Mouse (Mus musculus) hindbrain, embryonic 11.5 days (tissue): ENCODE measurements at regions not wholly inside any gene's neighbourhood (a gene's known extent, or its start where the extent isn't known, plus 50 kb on each side); places are given as distances from the start of the nearest gene placed in this dataset.
"Not testable (repeated sequence)": the region's sequence is repeated elsewhere in the genome, so short reads cannot be mapped to it uniquely, and the experiment has no call there.

Source experiments
- ATAC-seq: fragments of 200-750 bp; cut with Nextera tagmentation; 2 replicates; pipeline ENCODE4 v1.8.0; 2017; ENCODE audit warnings: mild to moderate bottlenecking, moderate TSS enrichment, moderate library complexity; ENCODE audit not compliant: low FRiP score
- DNase-seq: peaks from one replicate; pipeline ENCODE4 v3.0.0-alpha.2; 2015; ENCODE audit warnings: low spot score
- H3K27ac ChIP-seq: fragments of 300-500 bp; sonication (generic); 2 replicates; pipeline ENCODE4 v1.5.1; 2014; ENCODE audit warnings: mild to moderate bottlenecking, low read depth, low read length
- H3K27me3 ChIP-seq: fragments of 300-500 bp; sonication (generic); 2 replicates; pipeline ENCODE4 v1.6.1; 2014; ENCODE audit warnings: mild to moderate bottlenecking, low read length, moderate library complexity, mixed read lengths; ENCODE audit not compliant: control insufficient read depth, insufficient read depth
- H3K36me3 ChIP-seq: fragments of 300-500 bp; sonication (generic); 2 replicates; pipeline ENCODE4 v1.6.1; 2014; ENCODE audit warnings: mild to moderate bottlenecking, low read length, moderate library complexity, mixed read lengths; ENCODE audit not compliant: control insufficient read depth, insufficient read depth
- H3K4me1 ChIP-seq: fragments of 300-500 bp; sonication (generic); replicated peaks from 2 replicates; pipeline ENCODE4 v1.6.1; 2014; ENCODE audit warnings: low read length, mixed read lengths; ENCODE audit not compliant: control insufficient read depth, insufficient read depth
- H3K4me2 ChIP-seq: fragments of 300-500 bp; sonication (generic); replicated peaks from 2 replicates; pipeline ENCODE4 v1.6.1; 2014; ENCODE audit warnings: mild to moderate bottlenecking, low read depth, low read length
- H3K4me3 ChIP-seq: fragments of 300-500 bp; sonication (generic); 2 replicates; pipeline ENCODE4 v1.5.1; 2014; ENCODE audit warnings: low read depth, low read length
- H3K9ac ChIP-seq: fragments of 300-500 bp; sonication (generic); 2 replicates; pipeline ENCODE4 v1.6.1; 2014; ENCODE audit warnings: low read depth, low read length
- H3K9me3 ChIP-seq: fragments of 300-500 bp; sonication (generic); 2 replicates; pipeline ENCODE4 v1.6.1; 2016; ENCODE audit warnings: low read length; ENCODE audit not compliant: control insufficient read depth
- WGBS: fragments of 180-500 bp; shearing (Covaris S2); extraction: QIAGEN DNeasy Blood & Tissue Kit; methylation state at CpG from one replicate; pipeline ENCODE4 v1.1.7; 2014; 5-methylcytosine and 5-hydroxymethylcytosine counted together

- no peaks in the 10 kb centered on the region for H3K9me3 ChIP-seq
- peak; percentile 4 for DNase-seq
- no peak for ATAC-seq
- H3K4me3 ChIP-seq = no peak overlapping the region
- no peaks in the 10 kb centered on the region; the same call in 1 of the 2 replicates for H3K27me3 ChIP-seq
- H3K9ac ChIP-seq = no peak overlapping the region
- no peak overlapping the region for H3K27ac ChIP-seq
- no peaks in the 10 kb centered on the region for H3K36me3 ChIP-seq
- H3K4me1 ChIP-seq = no peaks in the 10 kb centered on the region
- H3K4me2 ChIP-seq = no peak overlapping the region
- 86% methylated on average over 2 of the region's 2 CpGs for WGBS
Measured at GRCm38 (mm10) chrX:103250961-103251360, 64.5 kb upstream of the Nap1l2 start.

DNA sequence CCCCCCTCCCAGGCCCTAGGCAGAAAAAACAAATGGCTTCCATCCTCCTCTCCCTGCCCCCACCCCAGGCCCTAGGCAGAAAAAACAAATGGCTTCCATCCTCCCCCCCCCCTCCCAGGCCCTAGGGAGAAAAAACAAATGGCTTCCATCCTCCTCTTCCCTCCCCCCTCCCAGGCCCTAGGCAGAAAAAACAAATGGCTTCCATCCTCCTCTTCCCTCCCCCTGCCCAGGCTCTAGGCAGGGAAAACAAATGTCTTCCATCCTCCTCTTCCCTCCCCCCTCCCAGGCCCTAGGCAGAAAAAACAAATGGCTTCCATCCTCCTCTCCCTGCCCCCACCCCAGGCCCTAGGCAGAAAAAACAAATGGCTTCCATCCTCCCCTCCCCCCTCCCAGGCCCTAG, 65.0 kb upstream of the Nap1l2 start:
- not testable (repeated sequence) for H3K27me3 ChIP-seq, H3K4me2 ChIP-seq, H3K9ac ChIP-seq, H3K27ac ChIP-seq, H3K4me3 ChIP-seq, H3K9me3 ChIP-seq, ATAC-seq, H3K4me1 ChIP-seq, H3K36me3 ChIP-seq
- peak; percentile 3 for DNase-seq

- not testable (repeated sequence) for H3K27me3 ChIP-seq, H3K9me3 ChIP-seq, H3K4me3 ChIP-seq, ATAC-seq, H3K4me1 ChIP-seq, H3K4me2 ChIP-seq, H3K36me3 ChIP-seq, H3K9ac ChIP-seq
- peak; percentile 27 for DNase-seq
- WGBS = 47% methylated on average over 1 of the region's 1 CpGs
- peak overlapping the region; percentile 62 for H3K27ac ChIP-seq
Measured at GRCm38 (mm10) chrX:103252056-103252850, 65.8 kb upstream of the Nap1l2 start.

- H3K9ac ChIP-seq = no peak overlapping the region
- H3K27ac ChIP-seq = peak overlapping the region; percentile 62
- no peak overlapping the region for H3K4me2 ChIP-seq
- no peaks in the 10 kb centered on the region for H3K9me3 ChIP-seq
- ATAC-seq (no peak), DNase-seq (no peak)
- H3K27me3 ChIP-seq = no peaks in the 10 kb centered on the region; the same call in 1 of the 2 replicates
- no peaks in the 10 kb centered on the region for H3K36me3 ChIP-seq
- no peaks in the 10 kb centered on the region for H3K4me1 ChIP-seq
- WGBS = 83% methylated on average over 6 of the region's 6 CpGs
- no peak overlapping the region for H3K4me3 ChIP-seq
Measured at GRCm38 (mm10) chrX:103252881-103253280, 66.4 kb upstream of the Nap1l2 start.

DNA sequence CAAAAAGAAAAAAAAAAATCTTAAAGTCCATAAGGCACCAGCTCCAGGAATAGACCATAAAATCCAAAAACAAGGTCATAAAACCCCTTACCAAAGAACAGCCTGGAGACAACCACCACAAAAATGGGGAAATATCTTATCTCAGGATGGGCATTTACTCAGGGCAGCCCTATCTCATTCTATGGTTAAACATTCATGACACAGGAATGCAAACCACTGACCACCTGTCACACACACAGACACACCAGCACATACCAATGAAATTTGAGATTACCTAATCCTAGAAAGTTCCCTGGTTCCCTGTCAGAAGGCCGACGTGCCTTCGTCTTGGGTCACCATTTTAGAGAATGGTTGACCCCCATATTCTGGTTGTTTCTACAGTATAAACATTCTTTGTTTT, 66.3 kb upstream of the Cdx4 start:
- H3K36me3 ChIP-seq = no peaks in the 10 kb centered on the region
- no peaks in the 10 kb centered on the region; the same call in 1 of the 2 replicates for H3K27me3 ChIP-seq
- H3K27ac ChIP-seq = no peak overlapping the region
- H3K4me1 ChIP-seq = no peaks in the 10 kb centered on the region
- H3K9ac ChIP-seq = no peak overlapping the region
- DNase-seq (no peak), ATAC-seq (no peak)
- H3K4me3 ChIP-seq = no peak overlapping the region
- H3K9me3 ChIP-seq = no peaks in the 10 kb centered on the region
- H3K4me2 ChIP-seq = no peak overlapping the region
- WGBS = 81% methylated on average over 3 of the region's 3 CpGs

DNA sequence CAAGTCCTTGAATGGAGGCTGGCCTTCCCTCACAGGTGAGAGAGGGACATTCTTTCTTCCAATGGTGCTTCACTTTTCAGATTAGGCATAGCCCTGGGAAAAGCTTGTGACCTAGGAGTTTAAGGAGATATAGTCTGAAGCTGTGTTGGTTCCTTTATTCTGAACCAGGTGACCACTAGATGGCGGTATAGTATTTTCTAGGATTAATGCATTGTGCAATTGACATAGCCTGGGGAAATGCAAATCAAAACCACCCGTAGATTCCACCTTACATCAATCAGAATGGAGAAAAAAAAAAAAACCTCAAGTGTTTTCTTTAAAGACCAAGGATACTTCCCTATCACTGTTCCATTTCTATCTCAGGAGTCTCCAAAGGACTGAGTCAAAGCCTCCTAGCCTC, 61.3 kb upstream of the Cdx4 start:
- Histone ChIP-seq H3K9ac (no peak overlapping the region), H3K4me2 (no peak overlapping the region), H3K4me3 (no peak overlapping the region), H3K27me3 (no peaks in the 10 kb centered on the region; the same call in 1 of the 2 replicates), H3K4me1 (no peaks in the 10 kb centered on the region), H3K36me3 (no peaks in the 10 kb centered on the region), H3K9me3 (no peaks in the 10 kb centered on the region), H3K27ac (no peak overlapping the region)
- ATAC-seq (no peak), DNase-seq (peak; percentile 68)
- 10% methylated on average over 2 of the region's 2 CpGs for WGBS
